Mouse (Mus musculus) heart, adult 2 months (tissue): Measurements from ENCODE around the gene Golgb1.

Experiments used
- EP300 ChIP-seq: fragments of 200-500 bp; IDR thresholded peaks from 2 replicates; pipeline ENCODE4 v1.6.1; 2011; ENCODE audit warnings: low read depth, low read length, control low read depth; ENCODE audit not compliant: insufficient read depth
- POLR2A ChIP-seq: fragments of 200-500 bp; IDR thresholded peaks from 2 replicates; pipeline ENCODE4 v1.6.1; 2011; ENCODE audit warnings: mild to moderate bottlenecking, low read depth, low read length, control low read depth; ENCODE audit not compliant: insufficient read depth

- TF ChIP-seq EP300: no peak
- TF ChIP-seq POLR2A: no peak
These were observed 72.8 kb downstream of the Golgb1 start for GRCm38 (mm10) chr16:36947646-36948197.
